Mouse (Mus musculus): ENCODE results near the gene Them5. TPM values are rescaled to one million over a fixed set of nuclear protein-coding genes. Genes with fewer than 3 reads are reported as not detected.

The Them5 gene
- total and polyA plus RNA-seq, 2 experiments from 2014 or later: not detected

GRCm38 (mm10) chr3:94369709-94370108 lies 27.8 kb downstream of the Them5 start:
- ATAC-seq (ENCODE audit: insufficient read depth, low read depth): no peak
- H3K4me2 ChIP-seq (ENCODE audit: low read depth, low read length): no peak overlapping the region
- DNase-seq (ENCODE audit: low spot score): no peak
- peaks cover under 1% of the 10 kb centered on the region; the same call in 1 of the 2 replicates for H3K27me3 ChIP-seq (ENCODE audit: control insufficient read depth, insufficient read depth, low read length)
- no peaks in the 10 kb centered on the region for H3K9me3 ChIP-seq (replicated peaks; ENCODE audit: control insufficient read depth, low read length)
- H3K4me1 ChIP-seq (ENCODE audit: control insufficient read depth, insufficient read depth): peaks cover 17% of the 10 kb centered on the region; the same call in 1 of the 2 replicates
- no peak overlapping the region for H3K27ac ChIP-seq (ENCODE audit: low read depth)
- TF ChIP-seq EP300 (IDR thresholded peaks at IDR 0.05; ENCODE audit: low read depth) (no peak), CTCF (IDR thresholded peaks at IDR 0.05; ENCODE audit: low read depth) (no peak)
- no peak overlapping the region for H3K9ac ChIP-seq (replicated peaks; ENCODE audit: low read depth, low read length)
- no peak overlapping the region for H3K4me3 ChIP-seq (ENCODE audit: low read depth, low read length)
- no peaks in the 10 kb centered on the region for H3K36me3 ChIP-seq (replicated peaks; ENCODE audit: control insufficient read depth, insufficient read depth, low read length)
- WGBS: 27% methylated on average over 2 of the region's 2 CpGs

- no peaks in the 10 kb centered on the region for H3K9me3 ChIP-seq (replicated peaks; ENCODE audit: control insufficient read depth, low read length)
- peak overlapping the region; percentile 47; the same call in 1 of the 2 replicates for H3K27ac ChIP-seq (ENCODE audit: low read depth)
- H3K36me3 ChIP-seq (replicated peaks; ENCODE audit: control insufficient read depth, insufficient read depth, low read length): no peaks in the 10 kb centered on the region
- ATAC-seq (ENCODE audit: insufficient read depth, low read depth): peak; percentile 82
- TF ChIP-seq EP300 (IDR thresholded peaks at IDR 0.05; ENCODE audit: low read depth): peak; percentile 82
- TF ChIP-seq CTCF (IDR thresholded peaks at IDR 0.05; ENCODE audit: low read depth): no peak
- H3K4me2 ChIP-seq (ENCODE audit: low read depth, low read length): peak overlapping the region; percentile 48
- peak overlapping the region; percentile 25 for H3K4me3 ChIP-seq (ENCODE audit: low read depth, low read length)
- WGBS: 6% methylated on average over 11 of the region's 11 CpGs
- H3K9ac ChIP-seq (replicated peaks; ENCODE audit: low read depth, low read length): no peak overlapping the region; the same call in 1 of the 2 replicates
- H3K4me1 ChIP-seq (ENCODE audit: control insufficient read depth, insufficient read depth): peaks cover 17% of the 10 kb centered on the region; the same call in 1 of the 2 replicates
- no peaks in the 10 kb centered on the region for H3K27me3 ChIP-seq (ENCODE audit: control insufficient read depth, insufficient read depth, low read length)
- DNase-seq (ENCODE audit: low spot score): peak; percentile 93
These were observed 29.7 kb downstream of the Them5 start for GRCm38 (mm10) chr3:94371637-94372036.

- Histone ChIP-seq H3K9ac (replicated peaks; ENCODE audit: low read depth, low read length) (no peak overlapping the region; the same call in 1 of the 2 replicates), H3K9me3 (replicated peaks; ENCODE audit: control insufficient read depth, low read length) (no peaks in the 10 kb centered on the region), H3K36me3 (replicated peaks; ENCODE audit: control insufficient read depth, insufficient read depth, low read length) (no peaks in the 10 kb centered on the region), H3K4me2 (ENCODE audit: low read depth, low read length) (peak overlapping the region; percentile 48), H3K27ac (ENCODE audit: low read depth) (peak overlapping the region; percentile 47; the same call in 1 of the 2 replicates), H3K4me1 (ENCODE audit: control insufficient read depth, insufficient read depth) (peaks cover 17% of the 10 kb centered on the region; the same call in 1 of the 2 replicates), H3K27me3 (ENCODE audit: control insufficient read depth, insufficient read depth, low read length) (no peaks in the 10 kb centered on the region), H3K4me3 (ENCODE audit: low read depth, low read length) (peak overlapping the region; percentile 25)
- WGBS: 5% methylated on average over 3 of the region's 3 CpGs
- no peak for DNase-seq (ENCODE audit: low spot score)
- no peak for ATAC-seq (ENCODE audit: insufficient read depth, low read depth)
- TF ChIP-seq CTCF (IDR thresholded peaks at IDR 0.05; ENCODE audit: low read depth) (no peak), EP300 (IDR thresholded peaks at IDR 0.05; ENCODE audit: low read depth) (no peak)
These were observed 30.1 kb downstream of the Them5 start for GRCm38 (mm10) chr3:94372038-94372437.

GRCm38 (mm10) chr3:94372641-94373040 lies 30.7 kb downstream of the Them5 start, which contains the start of gene Rorc:
Gene Rorc, plus strand, starts transcription at chr3:94372794.
- 14% methylated on average over 5 of the region's 5 CpGs for WGBS
- TF ChIP-seq CTCF (IDR thresholded peaks at IDR 0.05; ENCODE audit: low read depth) (no peak), EP300 (IDR thresholded peaks at IDR 0.05; ENCODE audit: low read depth) (no peak)
- H3K4me3 ChIP-seq (ENCODE audit: low read depth, low read length): peak within 1 kb of the TSS; percentile 48
- H3K27me3 ChIP-seq (ENCODE audit: control insufficient read depth, insufficient read depth, low read length): no peaks in the 10 kb centered on the region
- H3K27ac ChIP-seq (ENCODE audit: low read depth): peak within 1 kb of the TSS; percentile 49; the same call in 1 of the 2 replicates
- DNase-seq (ENCODE audit: low spot score) (peak; percentile 55), ATAC-seq (ENCODE audit: insufficient read depth, low read depth) (peak; percentile 72)
- peaks cover 17% of the 10 kb centered on the region; the same call in 1 of the 2 replicates for H3K4me1 ChIP-seq (ENCODE audit: control insufficient read depth, insufficient read depth)
- no peaks in the 10 kb centered on the region for H3K36me3 ChIP-seq (replicated peaks; ENCODE audit: control insufficient read depth, insufficient read depth, low read length)
- H3K4me2 ChIP-seq (ENCODE audit: low read depth, low read length): peak within 1 kb of the TSS; percentile 72
- no peaks in the 10 kb centered on the region for H3K9me3 ChIP-seq (replicated peaks; ENCODE audit: control insufficient read depth, low read length)
- H3K9ac ChIP-seq (replicated peaks; ENCODE audit: low read depth, low read length): peak within 1 kb of the TSS; percentile 43; the same call in 1 of the 2 replicates

- peak overlapping the region; percentile 72 for H3K4me2 ChIP-seq (ENCODE audit: low read depth, low read length)
- DNase-seq (ENCODE audit: low spot score) (no peak), ATAC-seq (ENCODE audit: insufficient read depth, low read depth) (no peak)
- peak overlapping the region; percentile 49; the same call in 1 of the 2 replicates for H3K27ac ChIP-seq (ENCODE audit: low read depth)
- H3K4me1 ChIP-seq (ENCODE audit: control insufficient read depth, insufficient read depth): peaks cover 17% of the 10 kb centered on the region; the same call in 1 of the 2 replicates
- no peaks in the 10 kb centered on the region for H3K27me3 ChIP-seq (ENCODE audit: control insufficient read depth, insufficient read depth, low read length)
- H3K9me3 ChIP-seq (replicated peaks; ENCODE audit: control insufficient read depth, low read length): no peaks in the 10 kb centered on the region
- H3K4me3 ChIP-seq (ENCODE audit: low read depth, low read length): peak overlapping the region; percentile 48
- TF ChIP-seq EP300 (IDR thresholded peaks at IDR 0.05; ENCODE audit: low read depth): no peak
- TF ChIP-seq CTCF (IDR thresholded peaks at IDR 0.05; ENCODE audit: low read depth): no peak
- no peaks in the 10 kb centered on the region for H3K36me3 ChIP-seq (replicated peaks; ENCODE audit: control insufficient read depth, insufficient read depth, low read length)
- peak overlapping the region; percentile 43; the same call in 1 of the 2 replicates for H3K9ac ChIP-seq (replicated peaks; ENCODE audit: low read depth, low read length)
- 9% methylated on average over 6 of the region's 10 CpGs for WGBS
These were observed 31.2 kb downstream of the Them5 start for GRCm38 (mm10) chr3:94373090-94373489.

All from heart, postnatal 0 days (tissue).